Mouse (Mus musculus) midbrain, embryonic 16.5 days (tissue): ENCODE measurements around the gene Dgkz. TPM values are rescaled to one million over a fixed set of nuclear protein-coding genes. Genes with fewer than 3 reads are reported as not detected.
A peak's percentile ranks its signal among the peaks of the same experiment; 100 is the strongest.

Source experiments
- ATAC-seq: fragments of 200-750 bp; cut with Nextera tagmentation; 2 replicates; pipeline ENCODE4 v1.8.0; 2017; ENCODE audit warnings: moderate TSS enrichment
- H3K27ac ChIP-seq: fragments of 300-500 bp; sonication (generic); 2 replicates; pipeline ENCODE4 v1.5.1; 2014; ENCODE audit warnings: mild to moderate bottlenecking, low read length, mixed read lengths
- H3K27me3 ChIP-seq: fragments of 300-500 bp; sonication (generic); 2 replicates; pipeline ENCODE4 v1.6.1; 2014; ENCODE audit warnings: low read depth, low read length, mixed read lengths; ENCODE audit not compliant: control insufficient read depth, insufficient read depth
- H3K36me3 ChIP-seq: fragments of 300-500 bp; sonication (generic); 2 replicates; pipeline ENCODE4 v1.6.1; 2014; ENCODE audit warnings: mild to moderate bottlenecking, low read length, moderate library complexity, mixed read lengths; ENCODE audit not compliant: control insufficient read depth, insufficient read depth
- H3K4me1 ChIP-seq: fragments of 300-500 bp; sonication (generic); 2 replicates; pipeline ENCODE4 v1.6.1; 2014; ENCODE audit warnings: mild to moderate bottlenecking, low read length, mixed read lengths; ENCODE audit not compliant: control insufficient read depth, insufficient read depth
- H3K4me2 ChIP-seq: fragments of 300-500 bp; sonication (generic); 2 replicates; pipeline ENCODE4 v1.6.1; 2014; ENCODE audit warnings: mild to moderate bottlenecking, low read length, mixed read lengths
- H3K4me3 ChIP-seq: fragments of 300-500 bp; sonication (generic); 2 replicates; pipeline ENCODE4 v1.5.1; 2014; ENCODE audit warnings: low read depth, mild to moderate bottlenecking, low read length, moderate library complexity, mixed read lengths
- H3K9ac ChIP-seq: fragments of 300-500 bp; sonication (generic); 2 replicates; pipeline ENCODE4 v1.6.1; 2014; ENCODE audit warnings: low read depth, low read length, mixed read lengths
- H3K9me3 ChIP-seq: fragments of 300-500 bp; sonication (generic); replicated peaks from 2 replicates; pipeline ENCODE4 v1.6.1; 2014; ENCODE audit warnings: mild to moderate bottlenecking, low read length, mixed read lengths; ENCODE audit not compliant: control insufficient read depth, poor library complexity, severe bottlenecking
- WGBS: fragments of 180-500 bp; shearing (Covaris S2); extraction: QIAGEN DNeasy Blood & Tissue Kit; methylation state at CpG from one replicate; pipeline ENCODE4 v1.1.7; 2014; 5-methylcytosine and 5-hydroxymethylcytosine counted together
- polyA plus RNA-seq: library from polyadenylated mRNA; unstranded; fragments of >200 nt; fragmentation: Nextera tagmentation; extraction: Ambion mirVana; gene quantifications from 2 replicates; pipeline ENCODE4 v1.2.1, GENCODE M21; 2015

Dgkz gene
- polyA plus RNA-seq, 1 experiment from 2014 or later = 33.3 TPM

- ATAC-seq = no peak
- no peaks in the 10 kb centered on the region for H3K36me3 ChIP-seq
- H3K27me3 ChIP-seq = no peaks in the 10 kb centered on the region
- no peak overlapping the region for H3K27ac ChIP-seq
- WGBS = 90% methylated on average over 8 of the region's 8 CpGs
- H3K9ac ChIP-seq = no peak overlapping the region
- no peak overlapping the region for H3K4me2 ChIP-seq
- H3K4me3 ChIP-seq = no peak overlapping the region
- H3K9me3 ChIP-seq = no peaks in the 10 kb centered on the region
- H3K4me1 ChIP-seq = peaks cover 14% of the 10 kb centered on the region
Measured at GRCm38 (mm10) chr2:91958049-91958448, 17.6 kb downstream of the Dgkz start.

DNA sequence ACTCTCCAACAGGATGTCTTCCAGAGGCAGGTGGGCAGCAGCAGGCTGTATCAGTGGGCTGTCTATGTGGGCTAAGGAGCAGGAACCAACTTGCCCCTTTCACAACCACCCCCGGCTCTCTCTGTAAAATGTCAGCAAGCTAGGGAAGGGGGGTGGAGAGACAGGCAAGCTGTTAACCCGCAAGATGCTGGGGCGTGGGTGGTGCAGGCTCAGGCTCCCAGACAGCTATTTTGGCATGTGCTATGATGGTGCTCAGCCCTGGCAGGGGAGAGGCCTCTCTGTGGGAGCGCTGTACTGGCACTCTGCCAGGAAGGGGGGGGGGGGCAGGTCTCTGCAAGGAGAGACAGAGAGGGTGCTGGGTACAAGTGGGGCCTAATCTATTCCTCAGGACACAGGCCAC lies 18.6 kb downstream of the Dgkz start:
- WGBS = 46% methylated on average over 3 of the region's 4 CpGs
- no peak overlapping the region for H3K9ac ChIP-seq
- H3K4me1 ChIP-seq = peaks cover 6% of the 10 kb centered on the region
- no peaks in the 10 kb centered on the region for H3K36me3 ChIP-seq
- no peaks in the 10 kb centered on the region for H3K27me3 ChIP-seq
- H3K4me2 ChIP-seq = no peak overlapping the region
- no peaks in the 10 kb centered on the region for H3K9me3 ChIP-seq
- H3K4me3 ChIP-seq = no peak overlapping the region
- ATAC-seq = peak; percentile 39; the same call in 1 of the 2 replicates
- H3K27ac ChIP-seq = no peak overlapping the region

DNA sequence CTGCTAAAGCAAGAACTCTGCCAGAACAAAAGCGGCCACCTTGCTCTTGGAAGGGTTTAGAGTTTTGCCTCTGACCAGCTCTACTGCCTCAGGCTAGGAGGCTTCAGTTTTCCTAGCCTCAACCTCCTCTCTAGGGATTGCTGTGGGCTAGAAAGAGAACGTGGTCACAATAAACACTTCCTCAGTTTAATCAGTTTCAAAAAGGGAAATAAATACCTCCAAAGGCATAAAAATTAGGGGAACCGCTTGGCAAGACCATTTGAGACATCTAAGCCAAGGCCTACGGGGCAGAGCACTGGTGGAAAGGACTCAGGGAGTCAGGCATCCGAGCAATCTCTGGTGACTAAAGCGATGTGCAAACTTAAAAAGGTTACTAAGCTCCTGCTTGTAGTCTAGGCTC lies 19.8 kb downstream of the Dgkz start:
- H3K4me2 ChIP-seq = no peak overlapping the region
- peaks cover 2% of the 10 kb centered on the region; the same call in 1 of the 2 replicates for H3K4me1 ChIP-seq
- H3K4me3 ChIP-seq = no peak overlapping the region
- H3K27ac ChIP-seq = no peak overlapping the region
- no peaks in the 10 kb centered on the region for H3K36me3 ChIP-seq
- H3K27me3 ChIP-seq = no peaks in the 10 kb centered on the region
- no peak for ATAC-seq
- H3K9ac ChIP-seq = no peak overlapping the region
- 84% methylated on average over 6 of the region's 6 CpGs for WGBS
- no peaks in the 10 kb centered on the region for H3K9me3 ChIP-seq

- Histone ChIP-seq H3K9ac (no peak overlapping the region), H3K4me1 (peaks cover 8% of the 10 kb centered on the region), H3K9me3 (no peaks in the 10 kb centered on the region), H3K27ac (no peak overlapping the region), H3K4me3 (no peak overlapping the region), H3K4me2 (no peak overlapping the region), H3K36me3 (no peaks in the 10 kb centered on the region), H3K27me3 (no peaks in the 10 kb centered on the region)
- 85% methylated on average over 4 of the region's 4 CpGs for WGBS
- no peak for ATAC-seq
Measured at GRCm38 (mm10) chr2:91955121-91955591, 20.5 kb downstream of the Dgkz start.

DNA sequence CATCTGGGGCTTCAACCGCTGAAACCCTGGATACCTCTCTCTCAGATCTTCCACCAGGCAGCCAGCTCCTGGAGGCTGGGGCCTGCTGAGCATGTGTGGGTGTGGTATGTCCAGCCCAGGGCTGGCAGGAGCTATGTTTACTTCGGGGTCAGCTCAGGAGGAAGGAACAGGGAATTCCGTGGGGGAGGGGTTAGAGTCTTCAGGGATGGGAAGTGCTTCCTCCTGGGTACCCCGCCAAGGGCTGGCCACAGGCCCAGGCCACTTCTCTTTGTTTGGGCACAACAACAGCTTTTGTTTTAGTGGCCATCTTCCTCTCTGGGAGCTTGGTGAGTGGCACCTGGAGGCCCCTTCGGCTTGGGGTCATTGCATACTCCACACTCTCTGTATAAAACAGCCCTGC lies 21.8 kb downstream of the Dgkz start:
- H3K9me3 ChIP-seq = no peaks in the 10 kb centered on the region
- no peaks in the 10 kb centered on the region for H3K27me3 ChIP-seq
- H3K36me3 ChIP-seq = no peaks in the 10 kb centered on the region
- no peak overlapping the region for H3K4me2 ChIP-seq
- no peak overlapping the region for H3K27ac ChIP-seq
- no peak for ATAC-seq
- H3K4me3 ChIP-seq = no peak overlapping the region
- no peak overlapping the region for H3K9ac ChIP-seq
- H3K4me1 ChIP-seq = peaks cover 14% of the 10 kb centered on the region
- 27% methylated on average over 5 of the region's 5 CpGs for WGBS

- peak; percentile 29; the same call in 1 of the 2 replicates for ATAC-seq
- Histone ChIP-seq H3K27me3 (no peaks in the 10 kb centered on the region), H3K4me3 (no peak overlapping the region), H3K9ac (no peak overlapping the region), H3K4me2 (peak overlapping the region; percentile 25), H3K36me3 (no peaks in the 10 kb centered on the region), H3K4me1 (peaks cover 16% of the 10 kb centered on the region), H3K27ac (0 out of 2 replicates have a peak overlapping the region, but pooled peaks have one; percentile 1), H3K9me3 (no peaks in the 10 kb centered on the region)
- 23% methylated on average over 14 of the region's 15 CpGs for WGBS
Measured at GRCm38 (mm10) chr2:91950275-91951085, 25.2 kb downstream of the Dgkz start.

GRCm38 (mm10) chr2:91949411-91950274 lies 26.0 kb downstream of the Dgkz start:
- 0 out of 2 replicates have a peak overlapping the region, but pooled peaks have one; percentile 10 for H3K27ac ChIP-seq
- H3K36me3 ChIP-seq = no peaks in the 10 kb centered on the region
- peak; percentile 11; the same call in 1 of the 2 replicates for ATAC-seq
- H3K4me2 ChIP-seq = peak overlapping the region; percentile 25
- no peak overlapping the region for H3K4me3 ChIP-seq
- WGBS = 65% methylated on average over 17 of the region's 17 CpGs
- peaks cover 16% of the 10 kb centered on the region for H3K4me1 ChIP-seq
- H3K9ac ChIP-seq = no peak overlapping the region
- no peaks in the 10 kb centered on the region for H3K27me3 ChIP-seq
- no peaks in the 10 kb centered on the region for H3K9me3 ChIP-seq

- Histone ChIP-seq H3K9ac (no peak overlapping the region), H3K4me1 (peaks cover 16% of the 10 kb centered on the region), H3K36me3 (no peaks in the 10 kb centered on the region), H3K27me3 (no peaks in the 10 kb centered on the region), H3K27ac (no peak overlapping the region), H3K9me3 (no peaks in the 10 kb centered on the region), H3K4me2 (no peak overlapping the region), H3K4me3 (no peak overlapping the region)
- 66% methylated on average over 3 of the region's 3 CpGs for WGBS
- ATAC-seq = no peak
Measured at GRCm38 (mm10) chr2:91948792-91949241, 26.8 kb downstream of the Dgkz start.
